Mouse (Mus musculus): ENCODE data around the gene Nmrk1.
A peak's percentile ranks its signal among the peaks of the same experiment; 100 is the strongest.
"Not testable (repeated sequence)": the region's sequence is repeated elsewhere in the genome, so short reads cannot be mapped to it uniquely, and the experiment has no call there.

The Nmrk1 gene

GRCm38 (mm10) chr19:18631644-18632219 lies at the start of gene Nmrk1, which contains the start of gene Ostf1:
Gene Nmrk1, plus strand, starts transcription at chr19:18631950.
Gene Ostf1, minus strand, starts transcription at chr19:18631823.
- DNase-seq (ENCODE audit: low spot score), result peak; percentile 78

DNA sequence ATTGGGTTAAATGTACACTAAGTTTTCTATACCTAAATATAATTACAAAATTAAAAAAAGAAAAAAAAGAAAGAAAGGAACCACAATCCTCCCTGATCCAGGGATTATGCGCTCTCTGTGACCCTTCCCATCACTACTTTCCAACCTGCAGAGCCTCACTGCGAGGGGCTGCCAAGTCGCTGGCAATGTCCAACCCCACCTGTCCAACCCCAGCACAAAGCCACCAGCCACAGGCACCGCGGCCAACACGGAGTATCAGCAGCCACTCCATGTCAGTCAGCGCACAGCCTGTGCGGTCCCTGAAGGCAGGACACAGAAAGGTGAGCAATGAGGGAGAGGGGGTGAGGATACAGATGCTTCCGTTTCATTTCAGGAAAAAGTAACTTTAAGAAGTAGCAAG lies 49.5 kb upstream of the Nmrk1 start:
- DNase-seq (ENCODE audit: low spot score), result no peak

DNA sequence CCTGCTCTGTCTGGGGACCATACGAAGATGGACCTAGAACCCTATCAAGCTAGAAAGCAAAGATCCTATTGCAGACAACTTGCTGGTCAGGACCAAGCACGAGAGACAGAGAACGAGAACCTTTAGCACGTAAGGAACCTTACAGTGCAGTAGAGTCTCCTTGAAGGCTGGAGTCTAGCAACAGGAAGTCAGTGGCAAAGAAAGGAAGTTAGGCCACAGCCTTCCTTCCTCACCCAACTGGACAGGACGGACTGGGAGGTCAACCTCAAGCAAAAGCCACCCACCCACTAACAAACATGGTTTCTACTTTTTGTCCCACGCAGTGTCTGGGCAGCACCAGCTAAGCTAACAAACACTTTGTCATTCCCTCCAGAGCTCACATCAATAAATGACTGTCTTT lies 48.9 kb upstream of the Nmrk1 start:
- no peak for DNase-seq (ENCODE audit: low spot score)

GRCm38 (mm10) chr19:18583706-18584105 lies 48.0 kb upstream of the Nmrk1 start:
- DNase-seq (ENCODE audit: low spot score), result no peak

DNA sequence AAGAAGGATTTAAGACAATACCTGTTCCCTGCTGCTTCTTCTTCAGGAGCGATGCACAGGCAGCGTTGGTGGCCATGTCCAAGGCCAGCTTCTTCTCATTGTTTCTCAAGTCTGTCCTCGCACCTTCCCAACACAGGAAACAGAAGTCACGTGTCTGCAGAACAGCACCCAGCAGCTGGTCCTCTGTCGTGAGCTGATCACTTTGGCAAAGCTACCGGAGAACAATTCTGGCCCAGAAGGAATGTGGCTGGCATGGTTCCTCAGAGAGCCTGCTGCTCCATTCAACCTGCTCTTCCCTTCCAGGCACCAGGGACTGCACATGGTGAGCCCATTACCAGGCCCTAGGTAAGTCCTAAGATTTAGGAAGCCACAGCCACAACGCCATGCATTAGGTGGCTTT lies 47.1 kb upstream of the Nmrk1 start:
- no peak for DNase-seq (ENCODE audit: low spot score)

- DNase-seq (ENCODE audit: low spot score), result no peak
Measured at GRCm38 (mm10) chr19:18587118-18587517, 44.6 kb upstream of the Nmrk1 start.

GRCm38 (mm10) chr19:18588243-18588642 lies 43.5 kb upstream of the Nmrk1 start:
- DNase-seq (ENCODE audit: low spot score), result no peak

- not testable (repeated sequence) for DNase-seq (ENCODE audit: low spot score)
Measured at GRCm38 (mm10) chr19:18588801-18589200, 42.9 kb upstream of the Nmrk1 start.

DNA sequence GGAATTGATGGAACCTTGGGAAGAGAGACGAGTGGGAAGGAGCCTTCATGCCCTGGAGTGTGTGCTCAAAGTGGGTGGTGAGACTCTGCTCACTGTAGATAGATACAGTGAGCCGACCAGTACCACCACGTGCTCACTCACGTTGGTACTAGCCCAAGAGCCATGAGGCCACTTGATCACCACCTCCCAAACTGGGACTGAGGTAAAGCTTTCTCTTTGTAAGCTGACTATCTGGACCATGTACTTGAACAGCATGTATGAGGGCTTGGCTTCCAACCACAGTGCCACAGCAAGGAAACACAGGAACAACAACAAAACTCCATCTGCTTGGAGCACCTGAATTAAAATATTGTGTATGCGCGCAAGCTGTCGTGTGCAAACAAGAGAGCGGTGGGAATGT lies 42.5 kb upstream of the Nmrk1 start:
- no peak for DNase-seq (ENCODE audit: low spot score)

DNA sequence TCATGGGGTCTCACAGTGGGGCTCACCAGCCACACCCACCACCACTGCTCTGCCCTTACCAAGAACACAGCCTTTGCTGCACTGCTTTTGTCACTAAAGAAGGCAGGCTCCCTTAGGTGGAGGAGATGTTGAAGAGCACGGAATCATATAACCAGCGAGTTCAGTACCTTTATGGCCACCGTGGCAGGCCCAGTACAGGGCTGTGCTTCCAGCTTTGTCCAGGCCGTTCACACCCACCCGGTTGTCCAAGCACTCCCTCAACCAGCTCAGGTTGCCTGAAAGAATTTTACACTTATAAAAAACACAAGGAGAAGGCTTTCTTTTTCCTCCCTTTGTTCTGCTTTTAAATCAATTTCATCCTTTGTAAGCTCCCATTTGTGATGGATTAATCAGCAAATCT lies 41.5 kb upstream of the Nmrk1 start:
- DNase-seq (ENCODE audit: low spot score), result no peak

DNA sequence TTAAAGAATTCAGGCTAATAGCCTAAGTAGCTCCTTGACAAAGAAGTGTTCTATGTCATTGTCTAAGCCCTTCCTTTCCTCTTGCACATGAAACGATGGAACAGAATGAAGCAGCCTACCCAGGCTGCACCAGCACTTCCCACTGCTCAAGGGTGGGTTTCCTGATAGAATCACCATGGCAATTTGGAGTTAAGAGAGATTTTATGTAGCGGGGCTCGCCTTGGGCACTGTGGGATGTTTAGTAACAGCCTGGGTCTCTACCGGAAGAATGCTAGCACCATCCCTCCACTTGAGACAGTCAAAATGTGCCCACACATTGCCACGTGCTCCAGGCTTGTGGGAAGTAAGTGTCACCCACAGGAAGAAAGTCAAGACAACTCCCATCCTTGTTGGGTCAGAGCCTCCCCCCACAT lies 40.8 kb upstream of the Nmrk1 start:
- DNase-seq (ENCODE audit: low spot score), result no peak

- DNase-seq (ENCODE audit: low spot score), result no peak
Measured at GRCm38 (mm10) chr19:18592919-18593318, 38.8 kb upstream of the Nmrk1 start.

- DNase-seq (ENCODE audit: low spot score), result peak; percentile 22
Measured at GRCm38 (mm10) chr19:18593722-18594121, 38.0 kb upstream of the Nmrk1 start.

DNA sequence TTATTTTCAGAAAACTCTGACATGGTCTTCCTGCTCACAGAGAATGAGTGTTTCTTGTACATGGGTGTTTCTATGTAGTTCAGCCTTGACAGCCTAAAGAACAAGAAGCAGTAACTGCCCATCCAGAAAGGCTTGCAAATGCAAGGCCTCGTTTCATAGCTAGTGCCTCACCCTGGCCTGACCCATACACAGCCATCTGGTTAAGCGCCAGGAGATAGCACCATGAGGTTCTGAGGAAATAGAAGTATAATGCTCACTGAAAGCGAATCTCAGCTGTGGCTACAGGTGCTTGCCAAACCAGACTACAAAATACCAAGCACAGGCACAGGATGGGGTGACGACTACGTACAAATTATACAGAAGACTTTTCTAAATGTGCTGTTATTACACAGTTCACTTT lies 34.9 kb upstream of the Nmrk1 start:
- DNase-seq (ENCODE audit: low spot score), result no peak

- DNase-seq (ENCODE audit: low spot score), result no peak
Measured at GRCm38 (mm10) chr19:18597772-18598171, 34.0 kb upstream of the Nmrk1 start.

DNA sequence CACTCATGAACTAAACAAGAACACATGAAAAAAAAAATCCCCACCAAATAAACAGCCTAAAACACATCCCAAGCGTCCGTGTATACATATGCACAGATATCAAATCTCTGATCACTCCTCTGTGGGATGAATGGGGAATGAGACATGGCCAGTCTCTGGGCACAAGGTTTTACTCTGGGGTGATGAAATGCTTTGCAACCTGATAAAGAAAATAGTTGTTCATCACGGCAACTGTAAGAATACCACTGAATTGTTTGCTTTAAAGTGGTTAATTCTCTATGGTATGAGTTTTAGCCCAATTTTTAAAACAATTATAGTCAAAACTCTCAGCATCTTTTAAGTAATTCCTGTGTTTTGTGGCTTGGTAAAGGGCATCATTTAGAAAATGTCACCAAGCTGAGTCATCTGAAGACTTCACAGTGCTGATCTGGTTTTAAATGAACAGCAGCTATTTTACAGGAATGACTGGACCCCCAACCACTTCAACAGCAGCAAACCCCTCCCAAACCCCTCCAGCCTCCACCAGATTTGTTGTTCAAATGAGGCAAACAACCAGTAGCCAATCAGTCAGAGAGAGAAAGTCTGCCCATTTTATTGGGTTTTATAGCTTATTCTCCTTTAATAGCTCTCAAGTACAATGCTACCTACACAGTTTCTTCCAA lies 33.4 kb upstream of the Nmrk1 start:
- no peak for DNase-seq (ENCODE audit: low spot score)

- DNase-seq (ENCODE audit: low spot score), result no peak
Measured at GRCm38 (mm10) chr19:18599051-18599450, 32.7 kb upstream of the Nmrk1 start.

- no peak for DNase-seq (ENCODE audit: low spot score)
Measured at GRCm38 (mm10) chr19:18599650-18600049, 32.1 kb upstream of the Nmrk1 start.

DNA sequence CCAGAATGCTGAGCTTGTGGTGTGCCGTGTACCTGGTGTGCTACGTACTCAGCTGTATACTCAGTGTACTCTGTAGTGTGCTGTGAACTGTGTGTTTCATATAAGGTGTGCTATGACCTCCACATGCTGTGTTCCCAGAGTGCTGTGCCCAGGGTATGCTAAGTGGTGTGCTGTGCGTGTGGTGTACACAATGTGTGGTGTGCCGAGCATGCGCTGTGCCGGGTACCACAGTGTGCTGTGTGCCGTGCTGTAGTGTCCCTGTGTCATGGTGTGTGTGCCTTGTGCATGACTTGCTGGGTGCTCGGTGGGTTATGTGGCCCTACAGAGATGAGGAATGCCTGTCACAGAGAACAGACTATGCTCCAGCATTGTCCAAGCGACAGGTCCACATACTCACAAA lies 31.1 kb upstream of the Nmrk1 start:
- DNase-seq (ENCODE audit: low spot score), result no peak

DNA sequence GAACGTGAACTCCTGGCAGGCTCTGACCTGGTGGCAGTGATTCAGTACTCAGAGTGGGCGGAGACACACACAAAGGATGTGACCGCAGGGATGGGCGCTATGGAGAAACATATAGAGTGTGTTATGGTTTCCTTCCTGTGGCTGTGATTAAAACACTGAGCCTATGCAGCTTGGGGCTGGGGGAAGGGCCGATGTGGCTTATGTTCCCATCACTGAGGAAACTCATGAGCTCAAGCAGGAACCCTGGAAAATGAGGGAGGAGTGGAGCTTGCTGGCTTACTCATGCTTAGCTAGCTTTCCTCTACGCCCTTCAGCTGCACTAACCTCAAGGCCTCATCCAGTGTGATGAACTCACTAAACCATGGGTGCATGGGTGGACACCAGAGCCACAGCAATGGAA lies 28.7 kb upstream of the Nmrk1 start:
- DNase-seq (ENCODE audit: low spot score), result no peak

DNA sequence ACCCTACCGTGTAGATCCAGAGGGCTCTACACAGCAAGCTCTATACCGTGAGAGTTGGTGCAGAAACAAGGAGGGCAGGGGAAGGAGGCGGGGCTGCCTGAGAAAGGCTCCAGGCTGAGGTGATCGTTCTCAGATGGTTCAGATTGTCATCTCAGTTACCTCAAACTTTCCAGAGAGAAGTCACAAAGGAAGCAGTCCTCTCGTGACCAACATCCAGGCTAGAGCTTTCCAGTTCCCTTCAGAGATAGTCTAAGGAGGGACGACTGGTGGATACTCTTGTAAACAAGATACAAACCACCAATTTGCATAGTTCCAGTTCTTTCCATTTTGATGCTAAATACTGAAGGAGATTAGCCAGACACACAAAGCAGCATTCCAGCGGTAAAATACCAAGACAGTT lies 23.8 kb upstream of the Nmrk1 start:
- no peak for DNase-seq (ENCODE audit: low spot score)

DNA sequence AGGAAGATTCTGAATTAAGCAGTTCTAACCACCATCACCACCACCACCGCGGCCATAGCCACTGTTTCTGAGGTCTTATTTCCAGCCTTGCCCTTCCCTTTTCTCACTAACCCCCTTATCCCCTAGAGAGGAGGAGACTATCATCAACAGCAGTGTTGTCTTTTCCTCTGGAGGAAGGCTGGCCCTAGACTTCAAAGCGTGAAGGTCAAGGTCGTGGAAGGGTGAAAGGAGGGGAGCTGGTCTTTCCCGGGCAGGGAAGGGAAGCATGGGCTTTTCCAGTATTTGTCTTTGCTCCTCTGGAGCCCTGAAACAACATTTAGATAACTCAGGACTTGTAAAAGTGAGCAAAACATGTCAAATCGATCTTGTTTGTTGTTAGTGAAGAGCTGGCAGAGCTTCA lies 22.8 kb upstream of the Nmrk1 start:
- no peak for DNase-seq (ENCODE audit: low spot score)

GRCm38 (mm10) chr19:18614337-18614736 lies 17.4 kb upstream of the Nmrk1 start:
- no peak for DNase-seq (ENCODE audit: low spot score)

GRCm38 (mm10) chr19:18615680-18616240 lies 16.0 kb upstream of the Nmrk1 start:
- no peak for DNase-seq (ENCODE audit: low spot score)
